In genomic region chr11:63024136-63024535, GRCm38 (mm10) we compare ENCODE assay signal across 17 mouse cellular contexts. TPM values are rescaled to one million over a fixed set of nuclear protein-coding genes. Genes with fewer than 3 reads are reported as not detected.
DNase-seq lines count a peak whose midpoint lies in the region; ATAC-seq and TF ChIP-seq lines count a peak whose summit lies in the region.
"Had no signal": no experiment of that assay in that cellular context is flagged by ENCODE, and none has a peak within 500 bp of the region (broad histone marks: within the 10 kb centered on the region; RNA-seq: fewer than 3 reads in every experiment).

No protein-coding gene starts in this region.

- TF ChIP-seq CTCF in liver, adult 2 months (IDR thresholded peaks at IDR 0.05; ENCODE audit: low read depth, low read length) = no peak
- TF ChIP-seq CTCF in liver, postnatal 0 days (IDR thresholded peaks at IDR 0.05; ENCODE audit: low read depth) = no peak

- no peak for TF ChIP-seq EP300 in liver, postnatal 0 days (IDR thresholded peaks at IDR 0.05; ENCODE audit: low read depth)

- H3K4me1 ChIP-seq in heart, embryonic 10.5 days = peaks cover 54% of the 10 kb centered on the region
- H3K4me1 ChIP-seq in liver, adult 2 months (ENCODE audit: control insufficient read depth, insufficient read depth, low read length) = no peaks in the 10 kb centered on the region
- 0 out of 2 replicates have a peak, but pooled peaks cover 2% of the 10 kb centered on the region for H3K4me1 ChIP-seq in liver, postnatal 0 days (ENCODE audit: insufficient read depth)
- H3K4me1 ChIP-seq in stomach, embryonic 14.5 days (ENCODE audit: control insufficient read depth, insufficient read depth, low read length) = peaks cover 29% of the 10 kb centered on the region

- no peak overlapping the region for H3K4me2 ChIP-seq in liver, postnatal 0 days (ENCODE audit: low read depth, low read length)
- H3K4me2 ChIP-seq in stomach, embryonic 14.5 days (replicated peaks; ENCODE audit: low read depth, low read length) = no peak overlapping the region
- H3K4me2 ChIP-seq: liver, embryonic 13.5 days; midbrain, embryonic 15.5 days; neural tube, embryonic 13.5 days had no signal

- no peaks in the 10 kb centered on the region for H3K79me2 ChIP-seq in liver, adult 2 months (ENCODE audit: control insufficient read depth, insufficient read depth, low read length)

- WGBS in heart, embryonic 10.5 days = 9% methylated on average over 2 of the region's 2 CpGs
- 69% methylated on average over 2 of the region's 2 CpGs for WGBS in liver, adult 2 months
- WGBS in liver, postnatal 0 days (ENCODE audit: insufficient replicate concordance) = 37% methylated on average over 2 of the region's 2 CpGs
- 32% methylated on average over 2 of the region's 2 CpGs for WGBS in stomach, embryonic 14.5 days

- H3K27me3 ChIP-seq in heart, embryonic 10.5 days (ENCODE audit: insufficient read depth, poor library complexity, severe bottlenecking) = no peaks in the 10 kb centered on the region
- no peaks in the 10 kb centered on the region for H3K27me3 ChIP-seq in liver, adult 2 months (ENCODE audit: control insufficient read depth, insufficient read depth, low read length)
- no peaks in the 10 kb centered on the region for H3K27me3 ChIP-seq in liver, postnatal 0 days (ENCODE audit: insufficient read depth, low read length)
- H3K27me3 ChIP-seq in stomach, embryonic 14.5 days (ENCODE audit: control insufficient read depth, insufficient read depth, low read length) = no peaks in the 10 kb centered on the region
- H3K27me3 ChIP-seq: liver, embryonic 13.5 days; midbrain, embryonic 15.5 days; neural tube, embryonic 13.5 days had no signal

- ATAC-seq in liver, postnatal 0 days = no peak
- ATAC-seq in stomach, embryonic 14.5 days (ENCODE audit: insufficient number of reproducible peaks, insufficient read depth, low FRiP score, low read depth) = no peak
- ATAC-seq: midbrain, embryonic 15.5 days had no signal

- intact Hi-C loops in heart, postnatal 25 days (cut with DNase I) = no loop called here

- DNase-seq in heart, embryonic 10.5 days (ENCODE audit: low spot score) = peak; percentile 87
- DNase-seq in heart, postnatal 25 days (ENCODE audit: low spot score) = no peak
- DNase-seq in liver, adult 2 months (ENCODE audit: extremely low read depth, low read depth, low spot score) = peak; percentile 14
- DNase-seq in liver, postnatal 0 days = no peak
- DNase-seq in embryo, embryonic 9.5 days (ENCODE audit: extremely low spot score) = peak; percentile 27
- no peak for DNase-seq in adrenal gland, postnatal 25 days
- DNase-seq in adipocyte (ENCODE audit: low spot score) = no peak
- DNase-seq: cerebellum, adult 11 months; liver, embryonic 13.5 days; thymus, postnatal 14 days had no signal

- peak overlapping the region; percentile 5 for H3K27ac ChIP-seq in heart, embryonic 10.5 days
- H3K27ac ChIP-seq in liver, adult 2 months (replicated peaks; ENCODE audit: insufficient read depth, low read depth, low read length) = no peak overlapping the region
- no peak overlapping the region for H3K27ac ChIP-seq in liver, postnatal 0 days (ENCODE audit: low read depth)
- H3K27ac ChIP-seq in stomach, embryonic 14.5 days (ENCODE audit: low read length) = peak overlapping the region; percentile 87; the same call in 1 of the 2 replicates
- H3K27ac ChIP-seq: hindbrain, embryonic 10.5 days; midbrain, embryonic 15.5 days; neural tube, embryonic 13.5 days had no signal

- no peak overlapping the region for H3K9ac ChIP-seq in liver, adult 2 months (ENCODE audit: low read depth, low read length)
- no peak overlapping the region for H3K9ac ChIP-seq in liver, postnatal 0 days (replicated peaks)
- no peak overlapping the region for H3K9ac ChIP-seq in stomach, embryonic 14.5 days (replicated peaks; ENCODE audit: low read depth, low read length)
- H3K9ac ChIP-seq: liver, embryonic 13.5 days; midbrain, embryonic 15.5 days; neural tube, embryonic 13.5 days had no signal

- H3K9me3 ChIP-seq in heart, embryonic 10.5 days = no peaks in the 10 kb centered on the region
- no peaks in the 10 kb centered on the region for H3K9me3 ChIP-seq in liver, postnatal 0 days (ENCODE audit: low read length)
- H3K9me3 ChIP-seq in stomach, embryonic 14.5 days (ENCODE audit: control insufficient read depth, low read depth, low read length) = no peaks in the 10 kb centered on the region
- H3K9me3 ChIP-seq: hindbrain, embryonic 10.5 days; liver, embryonic 13.5 days; midbrain, embryonic 15.5 days; neural tube, embryonic 13.5 days had no signal

- TF ChIP-seq POLR2A in liver, adult 2 months (IDR thresholded peaks at IDR 0.05; ENCODE audit: extremely low read depth, insufficient read depth, low read length) = no peak

- no peak overlapping the region for H3K4me3 ChIP-seq in heart, embryonic 10.5 days
- no peak overlapping the region for H3K4me3 ChIP-seq in liver, adult 2 months (ENCODE audit: insufficient read depth, low read depth, low read length)
- no peak overlapping the region for H3K4me3 ChIP-seq in liver, postnatal 0 days (ENCODE audit: low read depth, low read length)
- no peak overlapping the region for H3K4me3 ChIP-seq in stomach, embryonic 14.5 days (ENCODE audit: low read depth, low read length)
- H3K4me3 ChIP-seq: hindbrain, embryonic 10.5 days; liver, embryonic 13.5 days; midbrain, embryonic 15.5 days; neural tube, embryonic 13.5 days had no signal

- H3K36me3 ChIP-seq in heart, embryonic 10.5 days = no peaks in the 10 kb centered on the region
- H3K36me3 ChIP-seq in liver, adult 2 months (ENCODE audit: control insufficient read depth, insufficient read depth, low read length) = no peaks in the 10 kb centered on the region
- H3K36me3 ChIP-seq in liver, postnatal 0 days (replicated peaks; ENCODE audit: insufficient read depth, low read length) = no peaks in the 10 kb centered on the region
- H3K36me3 ChIP-seq in stomach, embryonic 14.5 days (ENCODE audit: control insufficient read depth, insufficient read depth, low read length) = no peaks in the 10 kb centered on the region
- H3K36me3 ChIP-seq: hindbrain, embryonic 10.5 days; liver, embryonic 13.5 days; midbrain, embryonic 15.5 days; neural tube, embryonic 13.5 days had no signal

RNA-seq across cellular contexts. Expression of gene Tekt3, which starts 37.3 kb away (rescaled TPM):
- not detected in 2 replicates for polyA plus RNA-seq in heart, embryonic 10.5 days (2016; fragmentation: Nextera tagmentation; extraction: Ambion mirVana)
- total RNA-seq in heart, postnatal 25 days (2021) = not detected
- not detected in 2 replicates for total RNA-seq in liver, adult 2 months (2014; rRNA removed)
- not detected in 2 replicates for polyA plus RNA-seq in liver, adult 2 months (2012; rRNA removed)
- polyA plus RNA-seq in liver, postnatal 0 days (2015; fragmentation: Nextera tagmentation; extraction: Ambion mirVana) = not detected in 2 replicates
- polyA plus RNA-seq in stomach, embryonic 14.5 days (2014; fragmentation: Nextera tagmentation; extraction: Ambion mirVana) = not detected in 2 replicates
- 0.18 TPM in 1 of 2 replicates, not detected in the other for total RNA-seq in adrenal gland, postnatal 25 days (2021)
- total RNA-seq: heart, adult 18-20 months; left cerebral cortex, postnatal 14 days had no signal
- polyA plus RNA-seq: frontal cortex, adult 2 months; hindbrain, embryonic 10.5 days; liver, embryonic 13.5 days; midbrain, embryonic 15.5 days; neural tube, embryonic 13.5 days had no signal

Comparison
In these comparisons a context has a peak if more than half of its experiments do, and no peak if none do; other contexts are left out.
1. DNase-seq: peak in heart, embryonic 10.5 days (single experiment), liver, adult 2 months (single experiment) and embryo, embryonic 9.5 days (single experiment); none in heart, postnatal 25 days (single experiment), liver, postnatal 0 days (single experiment), adrenal gland, postnatal 25 days (single experiment) and adipocyte (single experiment).
2. H3K27ac ChIP-seq: peak in heart, embryonic 10.5 days (single experiment) and stomach, embryonic 14.5 days (single experiment); none in liver, adult 2 months (single experiment) and liver, postnatal 0 days (single experiment).